Mouse (Mus musculus) kidney, adult 2 months (tissue): ENCODE results near the gene Cpm.

Experiments
- CTCF ChIP-seq: fragments of 200-500 bp; conservative IDR thresholded peaks from 2 replicates; pipeline ENCODE4 v1.5.1; 2011; ENCODE audit warnings: low read depth, mild to moderate bottlenecking, control low read depth, low read length, moderate library complexity, mixed read lengths; ENCODE audit not compliant: insufficient read depth, insufficient read length
- POLR2A ChIP-seq: fragments of 200-500 bp; IDR thresholded peaks from one replicate; pipeline ENCODE4 v1.6.1; 2011; ENCODE audit warnings: low read depth, low read length, control low read depth

GRCm38 (mm10) chr10:117649292-117650041, 20.2 kb downstream of the Cpm start:
- no peak for TF ChIP-seq POLR2A
- no peak for TF ChIP-seq CTCF
